In the genomic region with DNA sequence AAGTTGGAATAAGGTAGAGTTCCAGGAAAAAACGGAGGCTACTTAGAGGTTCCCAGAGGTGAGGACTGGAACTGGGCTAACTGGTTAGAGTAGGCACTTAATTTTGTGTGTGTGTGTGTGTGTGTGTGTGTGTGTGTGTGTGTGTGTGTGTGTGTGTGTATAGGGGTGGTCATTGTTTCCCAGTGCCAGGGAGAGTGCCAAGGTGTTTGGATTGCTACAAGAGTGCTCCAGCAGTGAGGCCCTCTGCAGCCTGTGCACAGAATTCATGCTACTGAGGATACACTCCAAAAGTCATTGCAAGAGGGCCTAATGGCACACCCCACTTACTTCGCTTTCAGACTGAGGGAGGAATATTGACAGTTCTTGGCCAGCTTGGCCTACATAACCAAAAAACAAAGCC, we compare ENCODE assay signal across 27 mouse cellular contexts. TPM values are rescaled to one million over a fixed set of nuclear protein-coding genes. Genes with fewer than 3 reads are reported as not detected.
A peak's percentile ranks its signal among the peaks of the same experiment; 100 is the strongest.
DNase-seq lines count a peak whose midpoint lies in the region; ATAC-seq and TF ChIP-seq lines count a peak whose summit lies in the region.
"Had no signal": no experiment of that assay in that cellular context is flagged by ENCODE, and none has a peak within 500 bp of the region (broad histone marks: within the 10 kb centered on the region; RNA-seq: fewer than 3 reads in every experiment).

No protein-coding gene starts in this region.

- no peaks in the 10 kb centered on the region for H3K36me3 ChIP-seq in lung, embryonic 15.5 days
- H3K36me3 ChIP-seq in hindbrain, embryonic 12.5 days: no peaks in the 10 kb centered on the region
- H3K36me3 ChIP-seq: embryonic facial prominence, embryonic 12.5 days; embryonic facial prominence, embryonic 15.5 days; heart, embryonic 12.5 days; heart, embryonic 15.5 days had no signal

- H3K27me3 ChIP-seq in lung, embryonic 15.5 days: peaks cover 47% of the 10 kb centered on the region
- peaks cover 83% of the 10 kb centered on the region for H3K27me3 ChIP-seq in hindbrain, embryonic 12.5 days

- 54% methylated on average over 2 of the region's 2 CpGs for WGBS in lung, embryonic 15.5 days
- 56% methylated on average over 2 of the region's 2 CpGs for WGBS in hindbrain, embryonic 12.5 days

- ATAC-seq in lung, embryonic 15.5 days (ENCODE audit: borderline replicate concordance, extremely low read depth, low FRiP score, low TSS enrichment): peak; percentile 63
- ATAC-seq in hindbrain, embryonic 12.5 days (ENCODE audit: low FRiP score): no peak
- ATAC-seq: forebrain, embryonic 14.5 days; forebrain, postnatal 0 days; Patski had no signal

- DNase-seq in layer of hippocampus, adult 2 months (ENCODE audit: low spot score in 2 of 2): no peak
- DNase-seq in layer of hippocampus, adult 8-10 months (ENCODE audit: low spot score in 2 of 2): no peak
- peak; percentile 60 for DNase-seq in lung, postnatal 10 days
- peak; percentile 54 to 81 for DNase-seq in lung, postnatal 4 days
- DNase-seq in left cerebral cortex, postnatal 10 days (ENCODE audit: extremely low spot score in 1 of 2, low spot score in 2 of 2): no peak
- DNase-seq in left cerebral cortex, postnatal 36 days (ENCODE audit: low spot score in 2 of 2): no peak
- DNase-seq: adrenal gland, postnatal 14 days; cerebellum, adult 11 months; cerebellum, adult 2 months; cerebellum, adult 9-11 months; cerebellum, postnatal 25 days; forebrain, postnatal 0 days; gastrocnemius, postnatal 25 days; heart, adult 18-20 months; heart, postnatal 10 days; heart, postnatal 4 days had no signal

- no peak overlapping the region for H3K9ac ChIP-seq in lung, embryonic 15.5 days
- H3K9ac ChIP-seq in hindbrain, embryonic 12.5 days: no peak overlapping the region
- H3K9ac ChIP-seq: embryonic facial prominence, embryonic 12.5 days; embryonic facial prominence, embryonic 15.5 days; forebrain, postnatal 0 days; heart, embryonic 12.5 days; heart, embryonic 15.5 days; hindbrain, embryonic 15.5 days had no signal

- peaks cover 30% of the 10 kb centered on the region for H3K4me1 ChIP-seq in lung, embryonic 15.5 days
- H3K4me1 ChIP-seq in hindbrain, embryonic 12.5 days: peaks cover 14% of the 10 kb centered on the region

- peak overlapping the region; percentile 91; the same call in 1 of the 2 replicates for H3K27ac ChIP-seq in layer of hippocampus, adult 2 months
- H3K27ac ChIP-seq in lung, embryonic 15.5 days: peak overlapping the region; percentile 85
- H3K27ac ChIP-seq in hindbrain, embryonic 12.5 days: no peak overlapping the region
- H3K27ac ChIP-seq: embryonic facial prominence, embryonic 12.5 days; embryonic facial prominence, embryonic 15.5 days; heart, embryonic 15.5 days; hindbrain, embryonic 15.5 days had no signal

- H3K9me3 ChIP-seq in lung, embryonic 15.5 days: no peaks in the 10 kb centered on the region
- no peaks in the 10 kb centered on the region for H3K9me3 ChIP-seq in hindbrain, embryonic 12.5 days (replicated peaks)
- H3K9me3 ChIP-seq: embryonic facial prominence, embryonic 12.5 days; embryonic facial prominence, embryonic 15.5 days; heart, embryonic 12.5 days; heart, embryonic 15.5 days; hindbrain, embryonic 15.5 days had no signal

- TF ChIP-seq CTCF in layer of hippocampus, adult 2 months (conservative IDR thresholded peaks at IDR 0.05): no peak

- no peak overlapping the region for H3K4me3 ChIP-seq in layer of hippocampus, adult 2 months
- no peak overlapping the region for H3K4me3 ChIP-seq in lung, embryonic 15.5 days
- no peak overlapping the region for H3K4me3 ChIP-seq in hindbrain, embryonic 12.5 days
- H3K4me3 ChIP-seq: embryonic facial prominence, embryonic 12.5 days; embryonic facial prominence, embryonic 15.5 days; heart, embryonic 12.5 days; heart, embryonic 15.5 days; hindbrain, embryonic 15.5 days had no signal

- H3K4me2 ChIP-seq in lung, embryonic 15.5 days: no peak overlapping the region
- no peak overlapping the region for H3K4me2 ChIP-seq in hindbrain, embryonic 12.5 days (replicated peaks)
- H3K4me2 ChIP-seq: embryonic facial prominence, embryonic 12.5 days; embryonic facial prominence, embryonic 15.5 days; heart, embryonic 12.5 days; heart, embryonic 15.5 days; hindbrain, embryonic 15.5 days had no signal

- intact Hi-C loops in left cerebral cortex, postnatal 10 days (cut with DNase I): no loop called here
- intact Hi-C loops in left cerebral cortex, postnatal 36 days (cut with DNase I): no loop called here

RNA-seq across cellular contexts. Expression of gene Tmem59l, which starts 4.2 kb away (rescaled TPM):
- 100 to 1,000 TPM; 321 to 339 TPM for total RNA-seq in layer of hippocampus, adult 2 months (2021)
- 100 to 1,000 TPM; 284 to 307 (median 293) TPM for total RNA-seq in layer of hippocampus, adult 8-10 months (2022)
- 6.5 and 6.6 TPM in 2 replicates for polyA plus RNA-seq in lung, embryonic 15.5 days (2015; fragmentation: Nextera tagmentation; extraction: Ambion mirVana)
- 100 to 1,000 TPM; 146 to 159 TPM for total RNA-seq in left cerebral cortex, postnatal 10 days (2021)
- 100 to 1,000 TPM; 279 to 317 TPM for total RNA-seq in left cerebral cortex, postnatal 36 days (2021)
- 27.0 and 29.2 TPM in 2 replicates for polyA plus RNA-seq in hindbrain, embryonic 12.5 days (2016; fragmentation: Nextera tagmentation; extraction: Ambion mirVana)
- total RNA-seq: common myeloid progenitor, adult 5-6 weeks; gastrocnemius, adult 8-10 months; gastrocnemius, postnatal 25 days; heart, adult 18-20 months; heart, postnatal 10 days; heart, postnatal 4 days had no signal

RNA-seq across cellular contexts. Expression of gene Klhl26, which starts 6.2 kb away (rescaled TPM):
- total RNA-seq in layer of hippocampus, adult 2 months (2021): 10 to 100 TPM; 56.8 to 60.2 TPM
- 10 to 100 TPM; 48.4 to 56.6 (median 53.1) TPM for total RNA-seq in layer of hippocampus, adult 8-10 months (2022)
- polyA plus RNA-seq in lung, embryonic 15.5 days (2015; fragmentation: Nextera tagmentation; extraction: Ambion mirVana): 26.2 and 27.1 TPM in 2 replicates
- 10 to 100 TPM; 33.1 to 33.8 TPM for total RNA-seq in left cerebral cortex, postnatal 10 days (2021)
- total RNA-seq in left cerebral cortex, postnatal 36 days (2021): 10 to 100 TPM; 43.6 to 44.6 TPM
- 22.2 and 23.9 TPM in 2 replicates for polyA plus RNA-seq in hindbrain, embryonic 12.5 days (2016; fragmentation: Nextera tagmentation; extraction: Ambion mirVana)

RNA-seq across cellular contexts. Expression of gene Crlf1, which starts 10.0 kb away (rescaled TPM):
- 10 to 100 TPM; 44.5 to 47.1 TPM for total RNA-seq in layer of hippocampus, adult 2 months (2021)
- 10 to 100 TPM; 20.4 to 31.5 (median 30.1) TPM for total RNA-seq in layer of hippocampus, adult 8-10 months (2022)
- 181 and 186 TPM in 2 replicates for polyA plus RNA-seq in lung, embryonic 15.5 days (2015; fragmentation: Nextera tagmentation; extraction: Ambion mirVana)
- 1 to 10 TPM; 7.0 to 9.5 TPM for total RNA-seq in left cerebral cortex, postnatal 10 days (2021)
- 1 to 10 TPM; 4.1 to 4.6 TPM for total RNA-seq in left cerebral cortex, postnatal 36 days (2021)
- 3.3 and 4.2 TPM in 2 replicates for polyA plus RNA-seq in hindbrain, embryonic 12.5 days (2016; fragmentation: Nextera tagmentation; extraction: Ambion mirVana)
- total RNA-seq: adrenal gland, postnatal 14 days; common myeloid progenitor, adult 5-6 weeks had no signal

RNA-seq across cellular contexts. Expression of gene Rex1bd, which starts 23.6 kb away (rescaled TPM):
- total RNA-seq in layer of hippocampus, adult 2 months (2021): 10 to 100 TPM; 93.9 to 98.1 TPM
- 100 to 1,000 TPM in 2 of 4 experiments, 10 to 100 TPM in 2; 86.4 to 104 (median 97.3) TPM for total RNA-seq in layer of hippocampus, adult 8-10 months (2022)
- 120 and 122 TPM in 2 replicates for polyA plus RNA-seq in lung, embryonic 15.5 days (2015; fragmentation: Nextera tagmentation; extraction: Ambion mirVana)
- total RNA-seq in left cerebral cortex, postnatal 10 days (2021): 100 to 1,000 TPM in 1 of 2 experiments, 10 to 100 TPM in 1; 95.1 to 106 TPM
- 100 to 1,000 TPM; 106 to 108 TPM for total RNA-seq in left cerebral cortex, postnatal 36 days (2021)
- polyA plus RNA-seq in hindbrain, embryonic 12.5 days (2016; fragmentation: Nextera tagmentation; extraction: Ambion mirVana): 118 TPM in 2 replicates

RNA-seq across cellular contexts. Expression of gene Uba52, which starts 27.7 kb away (rescaled TPM):
- 1,000 to 10,000 TPM in 1 of 2 experiments, 100 to 1,000 TPM in 1; 970 to 1,000 TPM for total RNA-seq in layer of hippocampus, adult 2 months (2021)
- 1,000 to 10,000 TPM in 2 of 4 experiments, 100 to 1,000 TPM in 2; 772 to 1,065 (median 933) TPM for total RNA-seq in layer of hippocampus, adult 8-10 months (2022)
- 909 and 953 TPM in 2 replicates for polyA plus RNA-seq in lung, embryonic 15.5 days (2015; fragmentation: Nextera tagmentation; extraction: Ambion mirVana)
- 1,000 to 10,000 TPM in 1 of 2 experiments, 100 to 1,000 TPM in 1; 991 to 1,007 TPM for total RNA-seq in left cerebral cortex, postnatal 10 days (2021)
- 100 to 1,000 TPM; 828 to 997 TPM for total RNA-seq in left cerebral cortex, postnatal 36 days (2021)
- 633 and 755 TPM in 2 replicates for polyA plus RNA-seq in hindbrain, embryonic 12.5 days (2016; fragmentation: Nextera tagmentation; extraction: Ambion mirVana)

Comparison
In these comparisons a context has a peak if more than half of its experiments do, and no peak if none do; other contexts are left out.
1. DNase-seq: peak in lung, postnatal 10 days (single experiment) and lung, postnatal 4 days (2 of 2); none in layer of hippocampus, adult 2 months (0 of 2), layer of hippocampus, adult 8-10 months (0 of 2), left cerebral cortex, postnatal 10 days (0 of 2) and left cerebral cortex, postnatal 36 days (0 of 2).